8 mouse cellular contexts compared by ENCODE assay signal in genomic region chr4:154064827-154065773, GRCm38 (mm10). TPM values are rescaled to one million over a fixed set of nuclear protein-coding genes. Genes with fewer than 3 reads are reported as not detected.
DNase-seq lines count a peak whose midpoint lies in the region; ATAC-seq and TF ChIP-seq lines count a peak whose summit lies in the region.

No protein-coding gene starts in this region.

- H3K9me3 ChIP-seq in midbrain, embryonic 11.5 days (ENCODE audit: control insufficient read depth, low read length): no peaks in the 10 kb centered on the region

- H3K9ac ChIP-seq in midbrain, embryonic 11.5 days (ENCODE audit: low read length): no peak overlapping the region

- no peaks in the 10 kb centered on the region for H3K27me3 ChIP-seq in thymus, adult 2 months (ENCODE audit: control insufficient read depth, insufficient read depth, low read length)
- H3K27me3 ChIP-seq in midbrain, embryonic 11.5 days (ENCODE audit: control insufficient read depth, insufficient read depth, low read length): peaks cover 3% of the 10 kb centered on the region; the same call in 1 of the 2 replicates

- H3K27ac ChIP-seq in thymus, adult 2 months (ENCODE audit: control insufficient read depth, insufficient read depth, low read length): no peak overlapping the region
- H3K27ac ChIP-seq in midbrain, embryonic 11.5 days (ENCODE audit: low read depth, low read length): no peak overlapping the region

- no peak overlapping the region for H3K4me3 ChIP-seq in thymus, adult 2 months (ENCODE audit: control insufficient read depth, insufficient read depth, low read length)
- H3K4me3 ChIP-seq in midbrain, embryonic 11.5 days (ENCODE audit: low read depth, low read length): no peak overlapping the region

- 64% methylated on average over 14 of the region's 14 CpGs for WGBS in thymus, adult 2 months
- WGBS in midbrain, embryonic 11.5 days: 64% methylated on average over 14 of the region's 14 CpGs

- no peak overlapping the region for H3K4me2 ChIP-seq in midbrain, embryonic 11.5 days

- H3K36me3 ChIP-seq in thymus, adult 2 months (ENCODE audit: control insufficient read depth, insufficient read depth, low read length): no peaks in the 10 kb centered on the region
- no peaks in the 10 kb centered on the region for H3K36me3 ChIP-seq in midbrain, embryonic 11.5 days (ENCODE audit: control insufficient read depth, insufficient read depth, low read length)

- TF ChIP-seq CTCF in thymus, adult 2 months (IDR thresholded peaks at IDR 0.05; ENCODE audit: borderline replicate concordance, control insufficient read depth, extremely low read depth, insufficient read depth, low read length, poor library complexity): no peak

- ATAC-seq in CD4-positive, CD25-positive, alpha-beta regulatory T cell, adult 4 months: no peak
- peak; percentile 49 for ATAC-seq in midbrain, embryonic 11.5 days (ENCODE audit: low FRiP score)
- no peak for ATAC-seq in inflammation-experienced regulatory T-cells, adult 6 months

- H3K4me1 ChIP-seq in thymus, adult 2 months (replicated peaks; ENCODE audit: control insufficient read depth, insufficient read depth, low read length): no peaks in the 10 kb centered on the region
- H3K4me1 ChIP-seq in midbrain, embryonic 11.5 days (ENCODE audit: control insufficient read depth, insufficient read depth, low read length): no peaks in the 10 kb centered on the region

- DNase-seq in CD4-positive, CD25-positive, alpha-beta regulatory T cell, adult 2 months (ENCODE audit: low read depth, low spot score): peak; percentile 50
- DNase-seq in thymus, adult 2 months: peak; percentile 9
- no peak for DNase-seq in thymus, postnatal 36 days
- peak; percentile 24 for DNase-seq in heart, postnatal 4 days
- DNase-seq in layer of hippocampus, adult 9-11 months: peak; percentile 54
- DNase-seq in midbrain, embryonic 11.5 days (ENCODE audit: low spot score, missing footprints): peak; percentile 87

- no peak for TF ChIP-seq POLR2A in thymus, adult 2 months (IDR thresholded peaks at IDR 0.05; ENCODE audit: control insufficient read depth, extremely low read depth, insufficient read depth, low read length, poor library complexity)

RNA-seq across cellular contexts. Expression of gene Ccdc27, which starts 22.6 kb away (rescaled TPM):
- not detected for polyA plus RNA-seq in CD4-positive, CD25-positive, alpha-beta regulatory T cell, adult 4 months (2017; shearing (Covaris generic))
- polyA plus RNA-seq in thymus, adult 2 months (2012; rRNA removed): 0.05 and 0.08 TPM in 2 replicates
- total RNA-seq in heart, postnatal 4 days (2021): not detected
- polyA plus RNA-seq in midbrain, embryonic 11.5 days (2014; fragmentation: Nextera tagmentation; extraction: Ambion mirVana): not detected in 2 replicates
- polyA plus RNA-seq in inflammation-experienced regulatory T-cells, adult 6 months (2017; shearing (Covaris generic)): not detected

RNA-seq across cellular contexts. Expression of gene Smim1, which starts 39.1 kb away (rescaled TPM):
- under 1 TPM; 0.12 to 0.65 TPM for polyA plus RNA-seq in CD4-positive, CD25-positive, alpha-beta regulatory T cell, adult 4 months (2017; shearing (Covaris generic))
- polyA plus RNA-seq in thymus, adult 2 months (2012; rRNA removed): 12.0 and 24.3 TPM in 2 replicates
- total RNA-seq in heart, postnatal 4 days (2021): 10 to 100 TPM; 11.7 to 14.8 TPM
- polyA plus RNA-seq in midbrain, embryonic 11.5 days (2014; fragmentation: Nextera tagmentation; extraction: Ambion mirVana): 9.5 and 10.9 TPM in 2 replicates
- 1 to 10 TPM in 1 of 3 experiments, under 1 TPM in 1, not detected in 1; 0.66 to 1.3 TPM for polyA plus RNA-seq in inflammation-experienced regulatory T-cells, adult 6 months (2017; shearing (Covaris generic))

RNA-seq across cellular contexts. Expression of gene Lrrc47, which starts 53.6 kb away (rescaled TPM):
- polyA plus RNA-seq in CD4-positive, CD25-positive, alpha-beta regulatory T cell, adult 4 months (2017; shearing (Covaris generic)): 1 to 10 TPM; 4.6 to 7.3 TPM
- 118 and 144 TPM in 2 replicates for polyA plus RNA-seq in thymus, adult 2 months (2012; rRNA removed)
- 10 to 100 TPM; 45.8 to 46.7 TPM for total RNA-seq in heart, postnatal 4 days (2021)
- 10.9 and 13.7 TPM in 2 replicates for polyA plus RNA-seq in midbrain, embryonic 11.5 days (2014; fragmentation: Nextera tagmentation; extraction: Ambion mirVana)
- 1 to 10 TPM; 4.8 to 6.2 (median 6.2) TPM for polyA plus RNA-seq in inflammation-experienced regulatory T-cells, adult 6 months (2017; shearing (Covaris generic))

Comparison
In these comparisons a context has a peak if more than half of its experiments do, and no peak if none do; other contexts are left out.
1. DNase-seq: peak in CD4-positive, CD25-positive, alpha-beta regulatory T cell, adult 2 months (single experiment), thymus, adult 2 months (single experiment), heart, postnatal 4 days (single experiment), layer of hippocampus, adult 9-11 months (single experiment) and midbrain, embryonic 11.5 days (single experiment); none in thymus, postnatal 36 days (0 of 2).